Mouse (Mus musculus) lung, postnatal 14 days (tissue): ENCODE data around the gene Grwd1.
"Not testable (repeated sequence)": the region's sequence is repeated elsewhere in the genome, so short reads cannot be mapped to it uniquely, and the experiment has no call there.

Experiments used
- DNase-seq: peaks from one replicate; pipeline ENCODE4 v3.0.0; 2021

The Grwd1 gene

GRCm38 (mm10) chr7:45830427-45831127 lies at the start of gene Grwd1:
Grwd1 (minus strand) TSS chr7:45830944.
- DNase-seq = peak; percentile 80

DNA sequence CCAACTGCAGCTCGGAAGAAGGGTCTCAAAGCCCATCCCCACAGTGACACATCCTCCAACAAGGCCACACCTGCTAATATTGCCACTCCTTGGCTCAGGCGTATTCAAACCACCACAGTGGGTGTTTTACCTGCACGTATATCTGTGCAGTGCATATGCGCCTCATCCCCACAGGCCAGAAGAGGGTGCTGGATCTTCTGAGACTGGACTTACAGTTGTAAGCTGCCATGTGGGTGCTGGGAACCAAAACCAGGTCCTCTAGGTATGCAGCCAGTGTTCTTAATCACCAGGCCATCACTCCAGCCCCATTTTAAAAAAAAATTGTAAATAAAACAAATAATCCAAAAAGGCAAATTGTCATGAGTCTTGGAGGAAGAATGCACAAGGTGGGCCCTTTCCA lies 49.8 kb upstream of the Grwd1 start:
- DNase-seq = no peak

DNA sequence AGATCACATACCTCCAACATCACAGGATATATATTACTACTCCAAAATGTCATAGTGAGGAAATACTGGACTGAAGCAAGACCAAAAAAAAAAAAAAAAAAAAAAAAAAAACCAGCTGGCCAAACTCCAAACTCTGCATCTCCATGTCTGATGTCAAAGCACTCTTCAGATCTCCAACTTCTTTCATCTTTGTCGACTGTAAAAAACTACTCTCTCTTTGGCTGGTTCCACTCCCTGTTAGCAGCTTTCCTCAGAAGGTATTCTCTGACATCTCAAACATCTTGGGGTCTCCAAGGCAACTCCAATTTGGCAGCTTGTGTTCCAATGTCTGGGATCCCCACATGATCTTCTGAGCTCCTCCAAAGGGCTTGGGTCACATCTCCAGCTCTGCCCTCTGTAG lies 47.5 kb upstream of the Grwd1 start, which contains the start of gene Grin2d:
Gene Grin2d, minus strand, starts transcription at position 101 of the 400 bp plus-strand sequence.
- DNase-seq = not testable (repeated sequence)

DNA sequence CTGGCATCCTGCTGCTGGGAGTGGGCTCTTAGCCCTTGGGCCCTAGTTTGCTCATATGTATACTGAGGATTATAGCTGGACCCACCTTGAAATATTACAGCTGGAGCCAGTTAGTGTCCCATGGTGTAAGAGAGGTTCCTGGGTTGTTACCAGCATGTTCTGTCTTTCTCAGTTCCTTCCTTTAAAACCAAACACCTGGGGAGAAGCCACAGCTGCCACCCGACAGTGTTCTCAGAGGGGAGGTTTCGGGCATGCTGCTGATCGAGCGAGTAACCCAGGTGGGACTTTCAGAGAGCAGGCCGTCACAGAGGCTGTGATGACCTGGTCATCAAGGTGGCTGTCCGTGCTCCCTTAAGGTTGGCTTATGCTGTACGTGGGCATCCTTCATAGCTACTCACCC lies 46.2 kb upstream of the Grwd1 start:
- no peak for DNase-seq

DNA sequence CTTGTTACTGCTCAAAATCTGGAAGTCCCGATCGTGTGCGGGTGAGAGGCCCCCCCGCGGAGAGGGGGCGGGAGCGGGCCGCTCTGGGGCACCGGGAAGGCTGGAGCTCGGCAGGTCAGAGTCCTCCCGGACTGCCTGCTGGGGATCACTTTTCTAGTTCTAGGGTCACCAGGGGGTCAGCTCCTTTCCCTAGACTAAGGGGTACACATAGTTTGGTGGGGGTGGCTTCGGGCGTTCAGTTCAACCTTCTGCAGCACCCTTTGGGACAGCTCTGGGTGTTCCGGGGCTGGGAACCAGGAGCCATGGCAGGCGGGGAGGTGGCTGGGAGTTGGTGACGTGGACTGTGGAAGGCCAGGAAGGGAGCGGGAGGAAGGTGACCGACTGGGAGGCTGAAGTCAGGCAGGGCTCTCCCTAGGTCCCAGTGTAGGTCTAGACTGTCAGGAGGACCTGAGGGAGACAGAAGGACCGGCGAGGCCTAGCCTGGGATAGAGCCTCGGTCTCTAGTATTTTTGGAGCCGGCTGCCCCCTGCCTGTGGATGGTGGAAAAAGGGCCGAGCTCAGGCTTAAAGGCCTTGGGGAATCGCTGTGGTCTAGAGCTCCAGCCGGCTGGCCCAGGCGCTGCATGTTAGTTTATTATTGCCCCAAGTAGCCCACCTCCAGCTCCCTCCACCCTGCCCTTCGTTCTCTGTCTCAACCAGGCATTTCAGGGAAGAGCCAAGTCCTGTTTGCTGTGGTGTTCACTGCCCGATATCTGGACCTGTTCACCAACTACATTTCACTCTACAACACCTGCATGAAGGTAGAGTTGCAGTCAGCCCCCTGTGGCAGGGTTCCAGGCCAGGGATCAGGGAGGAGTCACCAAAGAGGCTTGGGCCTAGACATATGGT lies 42.6 kb upstream of the Grwd1 start:
- peak; percentile 67 for DNase-seq

GRCm38 (mm10) chr7:45872624-45873023 lies 41.9 kb upstream of the Grwd1 start, which contains the start of gene Kdelr1:
Kdelr1 (plus strand) TSS chr7:45872772.
- peak; percentile 92 for DNase-seq

DNA sequence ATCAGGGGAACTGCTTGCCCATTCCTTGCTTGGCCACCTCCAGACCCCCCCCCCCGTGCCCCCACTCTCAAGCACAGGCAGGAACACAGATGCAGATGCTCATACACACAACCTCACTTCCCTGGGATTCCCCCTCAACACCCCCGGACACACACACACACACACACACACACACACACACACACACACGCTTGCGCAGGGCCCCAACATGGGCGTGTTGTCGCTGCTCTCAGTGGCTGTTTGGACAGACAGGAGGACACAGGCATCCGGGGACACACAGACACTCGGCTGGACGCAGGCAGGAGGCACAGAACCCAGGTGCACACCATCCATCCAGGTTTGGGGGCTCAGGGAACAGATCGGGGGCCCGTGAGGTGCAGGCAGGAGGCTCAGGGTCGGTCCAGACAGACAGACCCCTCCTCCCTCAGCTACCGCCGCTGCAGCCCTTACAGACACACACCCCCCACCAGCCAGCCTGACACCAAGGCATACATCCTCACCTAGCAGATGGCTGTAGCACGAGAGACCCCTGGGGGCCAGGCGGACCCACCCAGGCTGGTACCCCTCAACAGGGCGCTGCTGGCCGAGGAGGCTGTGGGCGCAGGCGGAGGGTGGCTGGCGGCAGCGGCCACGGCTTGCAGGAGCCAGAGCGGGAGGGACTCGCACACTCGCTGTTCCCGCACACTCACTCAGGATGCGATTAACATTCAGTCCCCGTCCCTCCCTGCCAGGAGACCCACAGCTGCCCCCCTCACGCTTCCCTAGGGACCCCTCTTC lies 39.7 kb upstream of the Grwd1 start:
- DNase-seq = no peak

DNA sequence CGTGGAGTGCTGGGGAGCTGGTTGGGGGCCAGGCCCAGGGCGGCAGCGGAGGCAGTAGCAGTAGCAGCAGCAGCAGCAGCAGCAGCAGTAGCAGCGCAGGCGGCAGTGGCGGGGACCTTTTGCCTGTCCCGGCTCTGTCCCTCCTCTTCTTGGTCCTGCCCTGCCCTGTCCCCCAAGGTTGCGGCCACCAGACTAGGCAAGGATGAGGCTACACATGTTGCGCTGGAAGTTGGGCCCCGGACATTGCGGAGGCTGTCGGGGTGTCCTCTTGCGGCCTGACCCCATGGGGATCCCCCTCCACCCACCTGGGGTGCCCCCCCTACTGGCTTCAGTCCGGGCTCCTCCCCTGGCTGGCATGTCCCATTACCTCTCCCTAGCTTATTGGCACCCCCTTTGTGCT lies 39.0 kb upstream of the Grwd1 start:
- no peak for DNase-seq

DNA sequence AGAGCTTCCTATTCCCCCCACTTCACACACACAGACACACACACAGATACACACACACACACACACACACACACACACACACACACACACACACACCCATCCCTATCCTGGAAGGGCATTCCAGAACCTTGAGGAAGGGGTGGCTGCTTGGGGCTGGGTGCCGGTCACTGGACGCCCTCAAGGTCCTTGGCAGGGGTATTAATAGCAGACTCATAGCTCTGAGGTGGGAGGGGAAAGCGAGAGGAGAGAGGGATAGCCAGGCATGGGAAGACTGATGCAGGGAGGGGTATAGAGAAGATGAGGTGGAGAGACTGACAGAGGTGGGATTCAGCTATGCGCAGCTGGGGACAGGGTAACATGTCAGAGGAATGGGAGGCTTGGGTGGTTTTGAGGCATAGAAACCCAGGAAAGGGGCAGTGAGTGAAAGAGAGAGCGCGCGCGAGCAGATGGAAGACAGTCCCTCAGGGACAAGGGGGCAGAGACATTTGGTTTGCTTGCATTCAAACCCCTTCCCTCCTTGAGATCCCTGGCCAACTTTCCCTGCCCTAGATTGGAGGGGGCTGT lies 38.4 kb upstream of the Grwd1 start:
- DNase-seq = no peak

- DNase-seq = no peak
Observed at GRCm38 (mm10) chr7:45867871-45868270, 37.1 kb upstream of the Grwd1 start.

GRCm38 (mm10) chr7:45865925-45866910 lies 35.5 kb upstream of the Grwd1 start:
- peak; percentile 93 for DNase-seq

- no peak for DNase-seq
Observed at GRCm38 (mm10) chr7:45864435-45864834, 33.7 kb upstream of the Grwd1 start.

DNA sequence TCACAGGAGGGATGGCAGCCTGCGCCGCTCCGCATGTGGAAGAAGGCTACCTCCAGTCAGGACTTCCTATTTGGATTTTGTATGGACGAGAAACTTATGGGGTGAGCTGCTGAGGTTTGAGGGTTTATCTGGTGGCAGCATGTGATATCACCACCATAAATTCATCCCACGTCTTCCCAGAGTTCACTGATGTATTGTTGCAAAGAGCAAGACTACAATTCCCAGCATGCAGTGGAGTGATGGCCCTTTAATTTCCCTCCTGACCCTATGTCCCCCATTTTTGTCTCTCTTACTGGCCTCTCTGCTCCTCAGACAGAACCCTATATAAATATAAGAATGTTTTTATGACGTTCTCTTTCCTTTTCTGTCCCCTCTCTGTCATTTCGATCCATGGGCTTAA lies 32.1 kb upstream of the Grwd1 start:
- no peak for DNase-seq

GRCm38 (mm10) chr7:45859008-45859407 lies 28.3 kb upstream of the Grwd1 start:
- DNase-seq = no peak

GRCm38 (mm10) chr7:45856950-45857901 lies 26.5 kb upstream of the Grwd1 start:
- DNase-seq = no peak

DNA sequence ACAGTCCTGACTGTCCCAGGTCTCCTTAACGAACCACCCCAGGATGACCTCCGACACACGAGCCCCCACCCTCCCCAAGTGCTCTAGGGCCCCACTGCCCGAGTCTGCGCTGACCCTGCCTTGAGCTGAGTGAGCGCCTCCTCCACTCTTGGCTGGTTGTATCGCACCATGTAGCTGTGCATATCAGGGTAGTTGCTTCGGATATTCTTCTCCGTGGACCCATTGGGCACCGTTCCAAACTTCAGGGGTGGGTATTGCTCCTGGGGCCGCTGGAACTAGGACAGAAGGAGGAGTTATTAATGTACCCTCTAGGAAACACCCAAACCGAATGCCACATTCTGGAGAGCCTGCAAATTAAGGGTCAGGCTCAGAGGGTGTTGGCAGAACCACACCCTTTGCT lies 22.3 kb upstream of the Grwd1 start:
- DNase-seq = no peak

GRCm38 (mm10) chr7:45850661-45851060 lies 19.9 kb upstream of the Grwd1 start:
- no peak for DNase-seq

GRCm38 (mm10) chr7:45848447-45849027 lies 17.8 kb upstream of the Grwd1 start:
- no peak for DNase-seq

GRCm38 (mm10) chr7:45842950-45843744 lies 12.4 kb upstream of the Grwd1 start:
- DNase-seq = no peak
